Mouse (Mus musculus): ENCODE data around the gene Xlr. TPM values are rescaled to one million over a fixed set of nuclear protein-coding genes. Genes with fewer than 3 reads are reported as not detected.
"Not testable (repeated sequence)": the region's sequence is repeated elsewhere in the genome, so short reads cannot be mapped to it uniquely, and the experiment has no call there.

Xlr gene
- 1.2 and 2.3 TPM in 2 replicates for polyA plus RNA-seq (2012; rRNA removed)

- not testable (repeated sequence) for DNase-seq (ENCODE audit: extremely low spot score in 1 of 2, low spot score in 1 of 2)
Observed at GRCm38 (mm10) chrX:53797519-53797918, at the start of gene Xlr. Xlr (minus strand) TSS chrX:53797706.

GRCm38 (mm10) chrX:53799074-53799473 lies 1.6 kb upstream of the Xlr start:
- DNase-seq (ENCODE audit: extremely low spot score in 1 of 2, low spot score in 1 of 2), result peak in 1 of 2 experiments; percentile 24

GRCm38 (mm10) chrX:53776276-53776675 lies 21.2 kb downstream of the Xlr start, which contains the start of gene Zfp36l3:
Zfp36l3 (minus strand) TSS chrX:53776394.
- no peak for DNase-seq (ENCODE audit: extremely low spot score in 1 of 2, low spot score in 1 of 2)

DNA sequence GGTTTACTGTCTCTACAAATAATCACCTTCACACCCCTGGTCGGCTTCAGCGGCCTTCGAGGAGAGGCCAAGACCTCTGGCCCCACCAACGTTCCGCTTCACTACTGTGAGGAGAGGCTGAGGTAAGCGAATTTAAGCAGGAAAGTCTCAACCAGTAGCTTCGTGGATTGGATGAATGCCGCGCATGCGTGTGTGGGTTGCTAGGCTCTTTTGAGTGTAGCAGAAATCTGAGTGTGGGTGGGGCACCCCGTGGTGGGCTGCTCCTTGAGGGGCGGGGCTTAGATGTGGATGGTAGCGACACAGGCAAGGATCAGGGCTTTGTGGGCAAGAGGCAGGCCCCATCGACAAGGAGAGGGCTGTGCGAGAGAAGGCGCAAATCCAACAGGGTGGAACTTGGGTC lies 39.8 kb downstream of the Xlr start, which contains the start of gene 1700013H16Rik:
Gene 1700013H16Rik (minus strand): TSS at position 96 of the 400 bp plus-strand sequence.
- no peak for DNase-seq (ENCODE audit: extremely low spot score in 1 of 2, low spot score in 1 of 2)

GRCm38 (mm10) chrX:53752851-53753250 lies 44.7 kb downstream of the Xlr start:
- no peak for DNase-seq (ENCODE audit: extremely low spot score in 1 of 2, low spot score in 1 of 2)

DNA sequence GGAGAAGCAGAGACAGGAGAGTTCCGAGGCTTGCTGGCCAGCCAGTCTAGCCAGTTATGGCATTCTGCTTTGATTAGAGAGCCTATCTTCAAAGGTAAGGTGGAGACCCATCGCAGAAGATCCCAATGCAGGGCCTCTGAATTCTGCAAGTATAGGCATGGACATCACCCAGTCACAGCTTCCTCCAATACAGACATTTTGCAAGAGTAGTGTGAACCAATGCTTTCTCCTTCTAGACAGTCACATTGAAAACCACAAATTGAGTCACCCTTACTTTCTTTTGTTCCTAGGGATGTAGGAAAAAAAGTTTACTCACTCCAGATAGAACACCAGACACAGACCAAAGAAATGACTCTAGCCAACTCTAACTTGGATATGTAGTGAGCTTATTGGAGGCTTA lies 68.5 kb downstream of the Xlr start:
- DNase-seq (ENCODE audit: extremely low spot score in 1 of 2, low spot score in 1 of 2), result no peak

Other genes starting within 250 kb of the Xlr start
- 191 and 220 TPM in 2 replicates for gene Rtl8c, start 189.7 kb downstream of the Xlr start, polyA plus RNA-seq (2012; rRNA removed)
- not detected in 2 replicates for gene Gm14597, start 188.7 kb downstream of the Xlr start, polyA plus RNA-seq (2012; rRNA removed)
- gene Rtl8a, start 154.0 kb downstream of the Xlr start, polyA plus RNA-seq (2012; rRNA removed), result 228 and 280 TPM in 2 replicates
- gene Rtl8b, start 127.3 kb downstream of the Xlr start, polyA plus RNA-seq (2012; rRNA removed), result 320 and 350 TPM in 2 replicates
- 0.42 and 0.59 TPM in 2 replicates for gene 4930502E18Rik, start 72.9 kb downstream of the Xlr start, polyA plus RNA-seq (2012; rRNA removed)
- not detected in 2 replicates for gene 1700013H16Rik, start 39.9 kb downstream of the Xlr start, polyA plus RNA-seq (2012; rRNA removed)
- 0.38 and 0.53 TPM in 2 replicates for gene Zfp36l3, start 21.3 kb downstream of the Xlr start, polyA plus RNA-seq (2012; rRNA removed)

Data from frontal cortex, adult 2 months (tissue).